Mouse (Mus musculus) kidney, postnatal 0 days (tissue): Measurements from ENCODE around the gene Ubash3a. TPM values are rescaled to one million over a fixed set of nuclear protein-coding genes. Genes with fewer than 3 reads are reported as not detected.
A peak's percentile ranks its signal among the peaks of the same experiment; 100 is the strongest.

Source experiments
- ATAC-seq: fragments of 200-750 bp; cut with Nextera tagmentation; replicated peaks from 2 replicates; pipeline ENCODE4 v1.8.0; 2017; ENCODE audit warnings: low read depth, moderate number of reproducible peaks, moderate TSS enrichment, moderate library complexity; ENCODE audit not compliant: low FRiP score
- DNase-seq: peaks from one replicate; pipeline ENCODE4 v3.0.0-alpha.2; 2016; ENCODE audit warnings: low spot score
- H3K27ac ChIP-seq: fragments of 300-500 bp; sonication (generic); 2 replicates; pipeline ENCODE4 v1.5.1; 2014; ENCODE audit warnings: mild to moderate bottlenecking
- H3K27me3 ChIP-seq: fragments of 300-500 bp; sonication (generic); 2 replicates; pipeline ENCODE4 v1.6.1; 2014; ENCODE audit warnings: low read length, mixed read lengths; ENCODE audit not compliant: insufficient read depth
- H3K36me3 ChIP-seq: fragments of 300-500 bp; sonication (generic); 2 replicates; pipeline ENCODE4 v1.6.1; 2014; ENCODE audit warnings: low read length, mixed read lengths; ENCODE audit not compliant: insufficient read depth
- H3K4me1 ChIP-seq: fragments of 300-500 bp; sonication (generic); replicated peaks from 2 replicates; pipeline ENCODE4 v1.6.1; 2014; ENCODE audit warnings: antibody characterized with exemption, low read length, mixed read lengths; ENCODE audit not compliant: insufficient read depth
- H3K4me2 ChIP-seq: fragments of 300-500 bp; sonication (generic); 2 replicates; pipeline ENCODE4 v1.6.1; 2014; ENCODE audit warnings: mild to moderate bottlenecking, low read length, moderate library complexity, mixed read lengths
- H3K4me3 ChIP-seq: fragments of 300-500 bp; sonication (generic); replicated peaks from 2 replicates; pipeline ENCODE4 v1.5.1; 2014; ENCODE audit warnings: low read depth, low read length
- H3K9ac ChIP-seq: fragments of 300-500 bp; sonication (generic); 2 replicates; pipeline ENCODE4 v1.6.1; 2014; ENCODE audit warnings: low read depth, low read length
- H3K9me3 ChIP-seq: fragments of 300-500 bp; sonication (generic); replicated peaks from 2 replicates; pipeline ENCODE4 v1.6.1; 2016; ENCODE audit warnings: low read length, inconsistent platforms, mixed read lengths
- CTCF ChIP-seq: IDR thresholded peaks from 2 replicates; pipeline ENCODE4 v1.5.1; 2016; ENCODE audit warnings: antibody characterized with exemption, low read depth, mild to moderate bottlenecking, moderate library complexity
- WGBS: fragments of 180-500 bp; shearing (Covaris S2); extraction: QIAGEN DNeasy Blood & Tissue Kit; methylation state at CpG from one replicate; pipeline ENCODE4 v1.1.7; 2014; 5-methylcytosine and 5-hydroxymethylcytosine counted together
- polyA plus RNA-seq: library from polyadenylated mRNA; unstranded; fragments of >200 nt; fragmentation: Nextera tagmentation; extraction: Ambion mirVana; gene quantifications from 2 replicates; pipeline ENCODE4 v1.2.1, GENCODE M21; 2015

Ubash3a gene
- polyA plus RNA-seq, 1 experiment from 2014 or later, result 0.14 TPM

DNA sequence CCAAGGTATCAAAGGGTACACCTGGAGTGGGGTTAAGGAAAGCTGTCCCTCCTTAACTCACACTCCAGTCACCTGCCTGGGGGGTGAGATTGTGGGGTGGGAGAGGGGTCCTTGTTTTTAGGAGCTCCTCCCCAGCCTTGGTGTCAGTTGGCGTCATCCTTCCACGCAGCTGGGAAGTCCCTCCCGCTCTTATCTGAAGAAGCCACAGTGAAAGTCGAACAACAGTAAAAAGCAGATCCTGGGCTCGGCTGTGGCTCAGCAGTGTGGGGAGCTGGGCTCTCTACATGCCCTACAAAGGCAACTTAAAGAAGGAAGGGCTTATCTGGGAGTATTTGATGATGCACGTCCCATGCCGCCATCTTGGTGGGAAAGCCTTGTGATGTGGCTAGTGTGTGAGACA, 2.6 kb downstream of the Ubash3a start:
- no peak overlapping the region for H3K4me2 ChIP-seq
- H3K27ac ChIP-seq, result no peak overlapping the region
- H3K9me3 ChIP-seq, result no peaks in the 10 kb centered on the region
- H3K36me3 ChIP-seq, result no peaks in the 10 kb centered on the region
- H3K4me3 ChIP-seq, result no peak overlapping the region
- H3K9ac ChIP-seq, result no peak overlapping the region
- no peaks in the 10 kb centered on the region for H3K27me3 ChIP-seq
- H3K4me1 ChIP-seq, result no peaks in the 10 kb centered on the region
- no peak for TF ChIP-seq CTCF
- no peak for DNase-seq
- 90% methylated on average over 7 of the region's 7 CpGs for WGBS
- no peak for ATAC-seq

DNA sequence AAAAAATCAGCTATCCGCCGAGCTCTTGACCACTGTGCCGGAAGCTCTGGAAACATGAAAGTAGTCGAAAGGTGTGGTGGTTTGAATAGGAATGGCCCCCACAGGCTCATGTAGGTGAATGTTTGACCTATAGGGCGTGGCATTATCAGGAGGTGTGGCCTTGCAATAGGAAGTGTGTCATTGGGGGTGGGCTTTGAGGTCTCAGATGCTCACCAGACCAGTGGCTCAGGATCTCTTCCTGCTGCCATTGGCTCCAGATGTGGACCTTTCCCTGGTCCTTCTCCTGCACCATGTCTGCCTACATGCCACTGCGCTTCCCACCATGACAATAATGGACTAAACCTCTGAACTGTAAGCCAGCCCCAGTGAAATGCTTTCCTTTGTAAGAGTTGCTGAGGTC, 4.2 kb downstream of the Ubash3a start:
- WGBS, result 90% methylated on average over 6 of the region's 6 CpGs
- no peak overlapping the region for H3K27ac ChIP-seq
- H3K27me3 ChIP-seq, result no peaks in the 10 kb centered on the region
- DNase-seq (no peak), ATAC-seq (no peak)
- H3K9me3 ChIP-seq, result no peaks in the 10 kb centered on the region
- H3K4me1 ChIP-seq, result no peaks in the 10 kb centered on the region
- no peaks in the 10 kb centered on the region for H3K36me3 ChIP-seq
- TF ChIP-seq CTCF, result no peak
- no peak overlapping the region for H3K9ac ChIP-seq
- no peak overlapping the region for H3K4me3 ChIP-seq
- H3K4me2 ChIP-seq, result no peak overlapping the region

- H3K36me3 ChIP-seq, result no peaks in the 10 kb centered on the region
- no peak overlapping the region for H3K4me3 ChIP-seq
- no peak for TF ChIP-seq CTCF
- H3K27ac ChIP-seq, result peak overlapping the region; percentile 47; the same call in 1 of the 2 replicates
- peak; percentile 10 for DNase-seq
- no peak overlapping the region for H3K4me2 ChIP-seq
- no peak overlapping the region for H3K9ac ChIP-seq
- no peak for ATAC-seq
- no peaks in the 10 kb centered on the region for H3K27me3 ChIP-seq
- no peaks in the 10 kb centered on the region for H3K4me1 ChIP-seq
- WGBS, result 33% methylated on average over 5 of the region's 5 CpGs
- no peaks in the 10 kb centered on the region for H3K9me3 ChIP-seq
These were observed 8.6 kb downstream of the Ubash3a start for GRCm38 (mm10) chr17:31216068-31216955.

GRCm38 (mm10) chr17:31222810-31223310, 15.2 kb downstream of the Ubash3a start:
- Histone ChIP-seq H3K36me3 (no peaks in the 10 kb centered on the region), H3K4me3 (no peak overlapping the region), H3K27ac (no peak overlapping the region), H3K4me2 (no peak overlapping the region), H3K9ac (no peak overlapping the region), H3K4me1 (no peaks in the 10 kb centered on the region), H3K9me3 (no peaks in the 10 kb centered on the region), H3K27me3 (no peaks in the 10 kb centered on the region)
- 73% methylated on average over 4 of the region's 4 CpGs for WGBS
- DNase-seq (no peak), ATAC-seq (no peak)
- no peak for TF ChIP-seq CTCF

GRCm38 (mm10) chr17:31223835-31224234, 16.2 kb downstream of the Ubash3a start:
- WGBS, result 47% methylated on average over 7 of the region's 7 CpGs
- ATAC-seq, result no peak
- DNase-seq, result peak; percentile 43

GRCm38 (mm10) chr17:31224591-31224990, 16.9 kb downstream of the Ubash3a start:
- ATAC-seq (no peak), DNase-seq (no peak)
- Histone ChIP-seq H3K4me2 (no peak overlapping the region), H3K36me3 (no peaks in the 10 kb centered on the region), H3K27me3 (no peaks in the 10 kb centered on the region), H3K4me3 (no peak overlapping the region), H3K9ac (no peak overlapping the region), H3K4me1 (no peaks in the 10 kb centered on the region), H3K9me3 (no peaks in the 10 kb centered on the region), H3K27ac (no peak overlapping the region)
- TF ChIP-seq CTCF, result no peak
- whole genome bisulfite sequencing, result 68% methylated on average over 8 of the region's 8 CpGs

More at GRCm38 (mm10) chr17:31223835-31224234, 16.2 kb downstream of the Ubash3a start:
- no peaks in the 10 kb centered on the region for H3K4me1 ChIP-seq
- no peaks in the 10 kb centered on the region for H3K9me3 ChIP-seq
- H3K4me2 ChIP-seq, result no peak overlapping the region
- H3K36me3 ChIP-seq, result no peaks in the 10 kb centered on the region
- no peak overlapping the region for H3K27ac ChIP-seq
- H3K4me3 ChIP-seq, result no peak overlapping the region
- no peak overlapping the region for H3K9ac ChIP-seq
- no peaks in the 10 kb centered on the region for H3K27me3 ChIP-seq
- no peak for TF ChIP-seq CTCF
